Mouse (Mus musculus) brain, adult 10 weeks (tissue): ENCODE data around the gene Mrgpra2b. TPM values are rescaled to one million over a fixed set of nuclear protein-coding genes. Genes with fewer than 3 reads are reported as not detected.

Experiments used
- polyA plus RNA-seq: library from polyadenylated mRNA; stranded (reverse); fragments of 350-450 nt; fragmentation: Illumina TruSeq; extraction: RNeasy Lipid Tissue Mini Kit (QIAGEN cat#74804); gene quantifications from one replicate; pipeline ENCODE4 v1.2.3, GENCODE M21; 2015; ENCODE audit warnings: low read depth, low replicate concordance

Mrgpra2b gene
- polyA plus RNA-seq: not detected

GRCm38 (mm10) chr7:47528762-47529161, at the start of gene Mrgpra2b:
TSS of gene Mrgpra2b (minus strand) at chr7:47528862.

GRCm38 (mm10) chr7:47452015-47452414, 76.6 kb downstream of the Mrgpra2b start, which contains the start of gene Mrgpra2a:
TSS of gene Mrgpra2a (minus strand) at chr7:47452139.

Other genes with a start within 250 kb of the Mrgpra2b start
- not detected for gene Mrgpra1, start 174.6 kb downstream of the Mrgpra2b start, polyA plus RNA-seq
- gene Mrgpra2a, start 76.7 kb downstream of the Mrgpra2b start, polyA plus RNA-seq: not detected
- gene Mrgpra3, start 72.5 kb upstream of the Mrgpra2b start, polyA plus RNA-seq: not detected